Mouse (Mus musculus): ENCODE measurements around the gene Apip. TPM values are rescaled to one million over a fixed set of nuclear protein-coding genes. Genes with fewer than 3 reads are reported as not detected.

The Apip gene
- total RNA-seq, 1 experiment, result 27.9 TPM

GRCm38 (mm10) chr2:103051937-103052893, 21.3 kb upstream of the Apip start:
- H3K9me3 ChIP-seq (ENCODE audit: control insufficient read depth, insufficient read depth, low read depth, low read length), result no peaks in the 10 kb centered on the region
- TF ChIP-seq CHD2 (IDR thresholded peaks at IDR 0.05; ENCODE audit: low read depth, low read length) (no peak), HCFC1 (IDR thresholded peaks at IDR 0.05; ENCODE audit: borderline replicate concordance, insufficient read depth, low read length) (no peak), ZNF384 (IDR thresholded peaks at IDR 0.05; ENCODE audit: low read depth, low read length) (no peak), ZC3H11A (IDR thresholded peaks at IDR 0.05; ENCODE audit: borderline replicate concordance, low read depth, low read length) (no peak), MAFK (IDR thresholded peaks at IDR 0.05; ENCODE audit: insufficient read depth, low read depth, low read length) (no peak)
- in situ Hi-C loops (cut with MboI; ENCODE audit: low sequenced_read_pairs in 2 of 2, unreplicated experiment in 2 of 2), result no loop called here
- H3K4me3 ChIP-seq (ENCODE audit: insufficient read depth in 1 of 2, low read depth in 1 of 2, low read length in 2 of 2, poor library complexity in 1 of 2, severe bottlenecking in 1 of 2), result no peak overlapping the region
- H3K36me3 ChIP-seq (ENCODE audit: control insufficient read depth, insufficient read depth, low read length, poor library complexity, severe bottlenecking), result no peaks in the 10 kb centered on the region
- DNase-seq (ENCODE audit: low read depth, low spot score), result no peak
- H3K27ac ChIP-seq (ENCODE audit: insufficient read depth, low read depth, low read length, poor library complexity, severe bottlenecking), result no peak overlapping the region
- no peak overlapping the region for H3K9ac ChIP-seq (ENCODE audit: insufficient read depth, low read depth, low read length, poor library complexity, severe bottlenecking)
- no peaks in the 10 kb centered on the region for H3K4me1 ChIP-seq (ENCODE audit: control insufficient read depth in 2 of 2, insufficient read depth in 2 of 2, low read length in 2 of 2, poor library complexity in 1 of 2)

- no peak overlapping the region for H3K9ac ChIP-seq (ENCODE audit: insufficient read depth, low read depth, low read length, poor library complexity, severe bottlenecking)
- in situ Hi-C loops (cut with MboI; ENCODE audit: low sequenced_read_pairs in 2 of 2, unreplicated experiment in 2 of 2), result no loop called here
- no peaks in the 10 kb centered on the region for H3K9me3 ChIP-seq (ENCODE audit: control insufficient read depth, insufficient read depth, low read depth, low read length)
- H3K36me3 ChIP-seq (ENCODE audit: control insufficient read depth, insufficient read depth, low read length, poor library complexity, severe bottlenecking), result no peaks in the 10 kb centered on the region; the same call in 1 of the 2 replicates
- no peaks in the 10 kb centered on the region for H3K4me1 ChIP-seq (ENCODE audit: control insufficient read depth in 2 of 2, insufficient read depth in 2 of 2, low read length in 2 of 2, poor library complexity in 1 of 2)
- TF ChIP-seq ZNF384 (IDR thresholded peaks at IDR 0.05; ENCODE audit: low read depth, low read length) (no peak), MAFK (IDR thresholded peaks at IDR 0.05; ENCODE audit: insufficient read depth, low read depth, low read length) (no peak), ZC3H11A (IDR thresholded peaks at IDR 0.05; ENCODE audit: borderline replicate concordance, low read depth, low read length) (no peak), CHD2 (IDR thresholded peaks at IDR 0.05; ENCODE audit: low read depth, low read length) (no peak), HCFC1 (IDR thresholded peaks at IDR 0.05; ENCODE audit: borderline replicate concordance, insufficient read depth, low read length) (no peak)
- no peak overlapping the region for H3K4me3 ChIP-seq (ENCODE audit: insufficient read depth in 1 of 2, low read depth in 1 of 2, low read length in 2 of 2, poor library complexity in 1 of 2, severe bottlenecking in 1 of 2)
- no peak for DNase-seq (ENCODE audit: low read depth, low spot score)
- H3K27ac ChIP-seq (ENCODE audit: insufficient read depth, low read depth, low read length, poor library complexity, severe bottlenecking), result no peak overlapping the region
Measured at GRCm38 (mm10) chr2:103055820-103056219, 17.7 kb upstream of the Apip start.

- H3K9me3 ChIP-seq (ENCODE audit: control insufficient read depth, insufficient read depth, low read depth, low read length), result no peaks in the 10 kb centered on the region
- no peak overlapping the region for H3K27ac ChIP-seq (ENCODE audit: insufficient read depth, low read depth, low read length, poor library complexity, severe bottlenecking)
- no peaks in the 10 kb centered on the region; the same call in 1 of the 2 replicates for H3K36me3 ChIP-seq (ENCODE audit: control insufficient read depth, insufficient read depth, low read length, poor library complexity, severe bottlenecking)
- in situ Hi-C loops (cut with MboI; ENCODE audit: low sequenced_read_pairs in 2 of 2, unreplicated experiment in 2 of 2), result no loop called here
- no peak overlapping the region for H3K9ac ChIP-seq (ENCODE audit: insufficient read depth, low read depth, low read length, poor library complexity, severe bottlenecking)
- H3K4me1 ChIP-seq (ENCODE audit: control insufficient read depth in 2 of 2, insufficient read depth in 2 of 2, low read length in 2 of 2, poor library complexity in 1 of 2), result no peaks in the 10 kb centered on the region
- no peak for TF ChIP-seq ZNF384 (IDR thresholded peaks at IDR 0.05; ENCODE audit: low read depth, low read length)
- no peak for TF ChIP-seq HCFC1 (IDR thresholded peaks at IDR 0.05; ENCODE audit: borderline replicate concordance, insufficient read depth, low read length)
- DNase-seq (ENCODE audit: low read depth, low spot score), result no peak
- no peak overlapping the region for H3K4me3 ChIP-seq (ENCODE audit: insufficient read depth in 1 of 2, low read depth in 1 of 2, low read length in 2 of 2, poor library complexity in 1 of 2, severe bottlenecking in 1 of 2)
Measured at GRCm38 (mm10) chr2:103058266-103058665, 15.2 kb upstream of the Apip start.

GRCm38 (mm10) chr2:103062865-103063264, 10.6 kb upstream of the Apip start:
- no peak overlapping the region for H3K27ac ChIP-seq (ENCODE audit: insufficient read depth, low read depth, low read length, poor library complexity, severe bottlenecking)
- TF ChIP-seq ZC3H11A (IDR thresholded peaks at IDR 0.05; ENCODE audit: borderline replicate concordance, low read depth, low read length) (peak; percentile 19; the same call in 1 of the 2 replicates), MAFK (IDR thresholded peaks at IDR 0.05; ENCODE audit: insufficient read depth, low read depth, low read length) (no peak)
- no peak for DNase-seq (ENCODE audit: low read depth, low spot score)
- no peak overlapping the region for H3K9ac ChIP-seq (ENCODE audit: insufficient read depth, low read depth, low read length, poor library complexity, severe bottlenecking)
- no peak overlapping the region for H3K4me3 ChIP-seq (ENCODE audit: insufficient read depth in 1 of 2, low read depth in 1 of 2, low read length in 2 of 2, poor library complexity in 1 of 2, severe bottlenecking in 1 of 2)
- no peaks in the 10 kb centered on the region for H3K36me3 ChIP-seq (ENCODE audit: control insufficient read depth, insufficient read depth, low read length, poor library complexity, severe bottlenecking)
- in situ Hi-C loops (cut with MboI; ENCODE audit: low sequenced_read_pairs in 2 of 2, unreplicated experiment in 2 of 2), result no loop called here
- no peaks in the 10 kb centered on the region for H3K9me3 ChIP-seq (ENCODE audit: control insufficient read depth, insufficient read depth, low read depth, low read length)
- H3K4me1 ChIP-seq (ENCODE audit: control insufficient read depth in 2 of 2, insufficient read depth in 2 of 2, low read length in 2 of 2, poor library complexity in 1 of 2), result no peaks in the 10 kb centered on the region
